Mouse (Mus musculus): Measurements from ENCODE around the gene Ppa2.

The Ppa2 gene

GRCm38 (mm10) chr3:133331184-133331866 is 21.4 kb downstream of the Ppa2 start:
- DNase-seq: no peak

GRCm38 (mm10) chr3:133332280-133332679 is 22.4 kb downstream of the Ppa2 start:
- no peak for DNase-seq

- no peak for DNase-seq
Observed at GRCm38 (mm10) chr3:133333267-133334170, 23.6 kb downstream of the Ppa2 start.

- no peak for DNase-seq
Observed at GRCm38 (mm10) chr3:133334691-133335090, 24.8 kb downstream of the Ppa2 start.

- no peak for DNase-seq
Observed at GRCm38 (mm10) chr3:133335166-133335565, 25.3 kb downstream of the Ppa2 start.

- no peak for DNase-seq
Observed at GRCm38 (mm10) chr3:133336400-133336799, 26.5 kb downstream of the Ppa2 start.

- no peak for DNase-seq
Observed at GRCm38 (mm10) chr3:133338851-133339356, 29.0 kb downstream of the Ppa2 start.

GRCm38 (mm10) chr3:133339411-133339823 is 29.5 kb downstream of the Ppa2 start:
- DNase-seq: peak in 1 of 2 experiments; percentile 11

GRCm38 (mm10) chr3:133341106-133341505 is 31.2 kb downstream of the Ppa2 start:
- DNase-seq: peak in 1 of 2 experiments; percentile 40

- DNase-seq: no peak
Observed at GRCm38 (mm10) chr3:133347535-133347934, 37.6 kb downstream of the Ppa2 start.

- no peak for DNase-seq
Observed at GRCm38 (mm10) chr3:133348847-133349246, 38.9 kb downstream of the Ppa2 start.

- no peak for DNase-seq
Observed at GRCm38 (mm10) chr3:133357426-133357974, 47.6 kb downstream of the Ppa2 start.

- no peak for DNase-seq
Observed at GRCm38 (mm10) chr3:133357977-133358376, 48.1 kb downstream of the Ppa2 start.

- DNase-seq: no peak
Observed at GRCm38 (mm10) chr3:133361406-133361805, 51.5 kb downstream of the Ppa2 start.

GRCm38 (mm10) chr3:133364138-133364537 is 54.2 kb downstream of the Ppa2 start:
- DNase-seq: no peak

- no peak for DNase-seq
Observed at GRCm38 (mm10) chr3:133366096-133366495, 56.2 kb downstream of the Ppa2 start.

GRCm38 (mm10) chr3:133378174-133378573 is 68.3 kb downstream of the Ppa2 start:
- no peak for DNase-seq

GRCm38 (mm10) chr3:133379997-133380396 is 70.1 kb downstream of the Ppa2 start:
- DNase-seq: no peak

GRCm38 (mm10) chr3:133381519-133381918 is 71.6 kb downstream of the Ppa2 start:
- no peak for DNase-seq

- no peak for DNase-seq
Observed at GRCm38 (mm10) chr3:133382147-133382546, 72.2 kb downstream of the Ppa2 start.

GRCm38 (mm10) chr3:133384164-133384708 is 74.3 kb downstream of the Ppa2 start:
- no peak for DNase-seq

- DNase-seq: no peak
Observed at GRCm38 (mm10) chr3:133387283-133387682, 77.4 kb downstream of the Ppa2 start.

GRCm38 (mm10) chr3:133389803-133390387 is 80.0 kb downstream of the Ppa2 start:
- no peak for DNase-seq
